Mouse (Mus musculus): ENCODE measurements around the gene Pnpla5.
"Not testable (repeated sequence)": the region's sequence is repeated elsewhere in the genome, so short reads cannot be mapped to it uniquely, and the experiment has no call there.

The Pnpla5 gene

DNA sequence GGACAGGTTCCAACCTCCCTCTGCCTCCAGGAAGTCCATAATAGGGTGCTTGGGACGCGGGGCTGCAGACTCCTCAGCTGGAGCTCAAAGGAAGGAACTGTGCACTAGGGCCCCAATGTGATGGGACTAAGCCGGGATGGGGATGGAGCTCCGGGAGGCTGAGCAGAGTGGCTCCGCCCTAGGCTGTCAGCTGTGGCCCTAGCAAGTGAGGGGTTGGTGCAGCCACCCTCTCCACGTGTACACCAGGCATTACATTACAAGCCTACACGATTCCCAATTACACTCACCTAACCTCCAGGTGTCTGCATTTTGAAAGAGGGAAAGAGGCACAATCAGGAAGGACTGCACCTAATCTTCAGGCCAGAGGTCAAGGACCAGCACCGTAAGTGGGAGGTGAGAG is at the start of gene Pnpla5:
Pnpla5 (minus strand) TSS at position 101 of the 400 bp plus-strand sequence.
- in situ Hi-C loops (cut with MboI; ENCODE audit: low pct_unique_long_range_greater_than_20kb in 1 of 2, low sequenced_read_pairs in 2 of 2, unreplicated experiment in 1 of 2) = loop anchor here (25.0 kb wide), 1 partner anchor 489 kb away; no protein-coding TSS in a partner anchor

DNA sequence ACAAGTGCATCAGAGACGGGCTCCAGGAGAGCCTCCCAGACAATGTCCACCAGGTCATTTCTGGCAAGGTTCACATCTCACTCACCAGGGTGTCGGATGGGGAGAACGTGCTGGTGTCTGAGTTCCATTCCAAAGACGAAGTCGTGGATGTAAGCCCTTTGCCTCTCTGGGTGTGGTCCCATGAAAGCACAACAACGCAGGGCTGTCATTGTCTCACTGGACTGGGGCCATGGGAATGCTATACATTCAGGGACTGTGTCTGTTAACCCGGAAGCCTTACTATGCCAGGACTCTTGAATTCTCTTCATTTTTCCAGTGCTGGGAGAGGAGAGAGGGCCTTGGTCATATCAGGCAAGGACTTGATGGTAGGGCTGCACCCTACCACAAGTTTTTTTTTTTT is 48.2 kb upstream of the Pnpla5 start:
- in situ Hi-C loops (cut with MboI; ENCODE audit: low pct_unique_long_range_greater_than_20kb in 1 of 2, low sequenced_read_pairs in 2 of 2, unreplicated experiment in 1 of 2) = no loop called here

DNA sequence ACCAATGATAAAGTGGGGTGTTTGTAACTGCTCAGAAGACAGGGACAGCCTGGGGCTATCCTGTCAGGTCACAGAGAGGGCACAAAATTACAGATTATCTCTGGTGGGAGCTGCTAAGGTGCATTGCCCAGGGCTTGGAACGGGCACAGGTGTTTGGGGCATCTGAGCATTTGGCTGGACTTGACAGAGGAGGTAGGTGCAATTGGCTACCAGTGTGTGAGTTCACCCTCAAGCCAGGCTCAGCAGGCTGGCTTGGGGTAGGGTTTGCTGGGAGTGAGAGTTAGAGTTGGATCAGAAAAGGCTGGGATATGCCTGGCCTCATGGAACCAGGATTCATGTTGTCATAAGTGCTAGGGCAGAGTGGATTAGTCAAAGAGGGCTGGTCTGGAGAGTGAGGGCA is 46.5 kb upstream of the Pnpla5 start:
- in situ Hi-C loops (cut with MboI; ENCODE audit: low pct_unique_long_range_greater_than_20kb in 1 of 2, low sequenced_read_pairs in 2 of 2, unreplicated experiment in 1 of 2) = no loop called here

DNA sequence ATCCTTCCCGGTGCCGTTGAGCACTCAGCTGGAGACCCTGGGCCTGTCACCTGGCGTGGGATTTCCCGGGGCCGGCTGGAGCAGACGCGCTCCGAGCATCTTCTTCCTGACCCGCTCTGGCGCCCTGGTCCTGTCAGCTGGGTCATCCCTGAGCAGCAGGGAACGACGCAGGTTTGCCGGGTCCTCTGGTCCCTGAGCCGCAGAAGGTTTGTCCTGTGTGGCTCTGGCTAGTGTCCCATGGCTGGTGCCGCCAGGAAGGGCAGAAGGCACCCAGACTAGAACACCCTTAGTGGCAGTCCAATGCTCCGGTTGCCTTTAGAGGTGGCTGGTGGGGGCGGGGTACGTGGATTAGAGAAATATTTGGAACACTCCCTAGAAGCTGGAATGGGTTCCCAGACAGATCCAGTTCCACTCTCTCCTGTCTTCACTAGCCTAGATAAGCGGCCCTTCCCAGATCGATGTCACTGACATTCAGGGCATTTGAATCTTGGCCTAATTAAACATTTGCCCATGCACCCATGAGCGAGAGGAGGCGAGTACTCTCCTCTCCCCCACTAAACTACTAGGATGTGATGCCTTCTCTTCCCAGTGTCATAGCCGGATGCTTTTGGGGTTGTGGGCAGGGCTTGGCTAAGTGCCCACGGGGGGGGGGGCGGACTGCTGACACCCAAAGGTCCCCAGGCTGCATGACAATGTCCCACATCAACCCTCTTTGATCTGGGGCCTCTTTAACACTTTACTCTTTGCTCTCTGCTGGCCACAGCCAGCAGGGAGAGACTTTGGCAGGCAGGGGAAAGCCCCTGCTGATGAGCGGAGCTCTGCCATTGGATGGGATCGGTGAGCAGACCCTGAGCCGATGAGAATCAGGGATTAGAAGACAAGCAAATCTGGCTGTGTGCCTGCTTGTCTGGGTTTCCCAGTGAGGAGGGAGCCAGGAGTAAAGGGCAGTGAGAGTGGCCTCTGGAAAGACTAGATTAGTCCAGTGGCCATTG is 45.5 kb upstream of the Pnpla5 start:
- in situ Hi-C loops (cut with MboI; ENCODE audit: low pct_unique_long_range_greater_than_20kb in 1 of 2, low sequenced_read_pairs in 2 of 2, unreplicated experiment in 1 of 2) = no loop called here

DNA sequence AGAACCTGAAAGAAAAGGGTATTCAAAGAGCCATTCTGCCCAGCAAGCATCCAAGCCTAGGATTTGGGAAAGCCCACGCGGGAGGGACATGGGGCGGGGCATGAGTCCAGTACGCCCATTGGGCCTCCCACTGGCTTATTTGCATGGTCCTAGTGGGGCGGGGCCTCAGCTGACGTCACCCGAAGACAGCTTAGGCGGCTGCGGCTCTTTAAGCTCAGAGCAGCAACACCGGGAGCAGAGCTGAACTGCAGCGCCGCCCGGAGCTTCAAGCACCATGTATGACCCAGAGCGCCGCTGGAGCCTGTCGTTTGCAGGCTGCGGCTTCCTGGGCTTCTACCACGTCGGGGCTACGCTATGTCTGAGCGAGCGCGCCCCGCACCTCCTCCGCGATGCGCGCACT is 44.6 kb upstream of the Pnpla5 start, which contains the start of gene Pnpla3:
Pnpla3 (plus strand) TSS at position 238 of the 400 bp plus-strand sequence.
- in situ Hi-C loops (cut with MboI; ENCODE audit: low pct_unique_long_range_greater_than_20kb in 1 of 2, low sequenced_read_pairs in 2 of 2, unreplicated experiment in 1 of 2) = no loop called here

DNA sequence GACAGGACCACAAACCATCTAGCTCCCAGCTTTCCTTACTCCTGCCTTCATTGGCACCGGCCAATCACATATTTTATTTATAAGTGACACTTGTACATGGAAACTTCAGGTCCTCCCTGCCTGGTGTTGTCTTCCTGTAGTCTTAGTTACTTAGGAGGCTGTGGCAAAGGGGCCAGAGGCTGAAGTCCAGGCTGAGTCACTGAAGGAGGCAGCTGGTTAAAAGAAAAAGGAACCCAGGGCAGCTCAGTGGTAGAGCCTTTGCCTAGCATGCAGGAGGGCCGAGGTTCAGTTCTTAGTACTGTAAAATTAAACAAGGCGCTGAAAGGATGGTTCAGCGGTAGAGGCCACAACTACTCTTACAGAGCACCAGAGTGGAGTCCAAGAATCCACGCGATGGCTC is 43.8 kb upstream of the Pnpla5 start:
- in situ Hi-C loops (cut with MboI; ENCODE audit: low pct_unique_long_range_greater_than_20kb in 1 of 2, low sequenced_read_pairs in 2 of 2, unreplicated experiment in 1 of 2) = no loop called here

DNA sequence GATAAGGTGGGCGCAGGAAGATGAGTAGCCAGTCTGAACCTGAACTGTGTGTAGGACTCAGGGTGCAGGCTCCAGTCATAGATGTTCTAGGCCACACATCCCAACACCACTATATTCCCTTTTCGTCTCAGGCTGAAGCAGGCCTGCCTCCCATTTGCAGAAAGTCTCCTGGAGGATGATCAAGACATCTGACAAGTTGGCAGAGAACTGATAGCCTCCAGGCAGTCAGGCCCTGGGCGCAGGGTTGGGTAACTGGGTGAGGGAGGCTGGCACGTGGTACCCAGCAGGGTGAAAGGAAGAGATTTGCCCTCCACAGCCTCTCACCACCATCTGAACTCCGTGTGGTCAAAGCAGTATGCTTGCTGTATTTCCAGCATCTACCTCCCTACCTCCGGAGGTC is 38.9 kb upstream of the Pnpla5 start:
- in situ Hi-C loops (cut with MboI; ENCODE audit: low pct_unique_long_range_greater_than_20kb in 1 of 2, low sequenced_read_pairs in 2 of 2, unreplicated experiment in 1 of 2) = no loop called here

DNA sequence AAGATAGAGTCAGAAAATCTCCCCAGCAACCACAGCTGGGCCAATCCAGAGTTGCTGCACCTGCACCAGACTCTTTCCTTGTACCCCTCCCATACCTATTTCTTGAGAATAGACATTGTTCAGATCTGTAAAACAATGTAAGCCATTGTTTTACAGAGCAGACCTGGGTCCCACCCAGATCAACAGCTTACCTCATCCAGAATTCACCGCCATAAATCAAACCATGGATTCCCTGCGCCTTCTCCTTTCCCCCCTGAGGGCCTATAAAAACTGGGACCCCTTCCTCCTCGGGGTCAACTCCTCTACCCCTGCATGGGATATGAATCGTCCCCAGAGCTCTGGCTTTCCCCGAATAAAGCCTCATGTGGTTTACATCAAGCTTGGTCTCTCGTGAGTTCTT is 34.6 kb upstream of the Pnpla5 start:
- in situ Hi-C loops (cut with MboI; ENCODE audit: low pct_unique_long_range_greater_than_20kb in 1 of 2, low sequenced_read_pairs in 2 of 2, unreplicated experiment in 1 of 2) = not testable (repeated sequence)

DNA sequence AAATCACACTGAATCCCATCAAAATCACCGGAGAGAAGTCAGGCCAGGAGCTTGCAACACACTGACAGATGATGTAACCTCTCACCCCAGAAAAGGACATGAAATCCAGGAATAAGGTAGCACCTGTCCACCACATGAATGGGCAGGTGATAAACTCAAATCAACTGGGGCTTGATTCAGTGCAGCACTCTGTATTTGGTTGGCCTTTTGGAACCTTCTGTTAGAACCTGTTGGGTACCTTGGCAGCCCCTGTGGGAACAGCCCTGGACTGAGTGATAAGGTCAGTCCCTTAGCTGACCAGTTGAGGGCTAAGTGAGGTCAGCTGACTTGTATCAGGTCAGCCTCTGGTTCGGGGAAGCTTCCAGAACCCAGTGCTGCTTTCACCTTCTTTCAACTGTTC is 33.2 kb upstream of the Pnpla5 start:
- in situ Hi-C loops (cut with MboI; ENCODE audit: low pct_unique_long_range_greater_than_20kb in 1 of 2, low sequenced_read_pairs in 2 of 2, unreplicated experiment in 1 of 2) = no loop called here

DNA sequence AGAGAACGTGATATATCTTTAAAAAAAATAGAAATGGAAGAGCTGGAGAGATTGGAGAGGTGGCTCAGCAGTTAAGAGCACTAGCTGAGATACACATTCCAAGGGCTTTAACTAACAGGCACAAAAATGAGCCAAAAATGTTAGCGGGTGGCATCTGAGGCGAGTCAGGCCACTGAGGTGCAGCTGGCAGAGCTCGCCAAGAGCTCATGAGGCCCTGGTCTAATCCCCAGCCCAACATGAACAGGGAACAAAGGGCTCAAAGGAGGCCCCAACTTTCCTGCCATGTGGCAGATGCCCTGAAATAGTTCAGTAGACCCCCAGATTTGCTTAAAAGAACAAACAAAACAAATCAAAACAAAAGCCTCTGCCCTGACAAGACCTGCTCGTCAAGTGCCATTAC is 18.0 kb upstream of the Pnpla5 start:
- in situ Hi-C loops (cut with MboI; ENCODE audit: low pct_unique_long_range_greater_than_20kb in 1 of 2, low sequenced_read_pairs in 2 of 2, unreplicated experiment in 1 of 2) = no loop called here

DNA sequence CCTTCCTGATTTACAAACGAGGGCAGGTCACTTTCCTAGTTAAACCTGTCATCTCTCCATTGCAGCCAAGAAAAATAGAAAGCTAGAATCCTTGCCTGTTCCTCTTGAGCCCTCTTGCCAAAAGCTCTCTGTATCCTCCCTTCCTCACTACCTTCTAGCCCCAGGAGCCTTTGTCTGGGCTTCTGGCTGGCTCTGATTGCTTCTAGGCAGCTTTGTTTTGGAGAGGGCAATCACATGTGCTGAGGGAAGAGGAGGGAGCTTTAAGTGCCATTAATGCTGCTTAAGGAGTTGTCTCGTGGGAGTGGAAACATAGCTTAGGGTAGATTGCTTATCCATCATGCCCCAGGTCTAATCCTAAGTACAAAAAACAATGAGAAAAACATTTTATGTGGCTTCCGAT is 17.1 kb upstream of the Pnpla5 start:
- in situ Hi-C loops (cut with MboI; ENCODE audit: low pct_unique_long_range_greater_than_20kb in 1 of 2, low sequenced_read_pairs in 2 of 2, unreplicated experiment in 1 of 2) = no loop called here

DNA sequence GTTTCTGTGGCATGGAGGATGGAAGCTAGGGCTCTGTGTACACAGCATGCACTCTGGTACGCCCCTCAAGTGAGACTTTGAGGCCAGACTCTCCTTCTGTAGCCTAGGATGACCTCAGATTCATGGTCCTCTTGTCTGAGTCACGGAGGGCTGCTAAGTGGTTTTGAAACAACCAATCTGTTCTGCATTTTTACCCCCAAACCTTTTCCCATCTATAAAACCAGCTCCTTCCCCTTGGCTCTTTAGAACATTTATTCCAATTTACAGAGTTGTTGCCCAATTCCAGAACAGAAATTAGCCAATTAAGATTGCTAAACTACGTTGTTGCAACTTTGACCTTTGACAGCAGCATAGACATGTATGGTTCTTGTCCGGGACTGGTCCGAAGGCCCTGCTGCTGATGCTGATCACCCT is 16.6 kb upstream of the Pnpla5 start:
- in situ Hi-C loops (cut with MboI; ENCODE audit: low pct_unique_long_range_greater_than_20kb in 1 of 2, low sequenced_read_pairs in 2 of 2, unreplicated experiment in 1 of 2) = no loop called here

DNA sequence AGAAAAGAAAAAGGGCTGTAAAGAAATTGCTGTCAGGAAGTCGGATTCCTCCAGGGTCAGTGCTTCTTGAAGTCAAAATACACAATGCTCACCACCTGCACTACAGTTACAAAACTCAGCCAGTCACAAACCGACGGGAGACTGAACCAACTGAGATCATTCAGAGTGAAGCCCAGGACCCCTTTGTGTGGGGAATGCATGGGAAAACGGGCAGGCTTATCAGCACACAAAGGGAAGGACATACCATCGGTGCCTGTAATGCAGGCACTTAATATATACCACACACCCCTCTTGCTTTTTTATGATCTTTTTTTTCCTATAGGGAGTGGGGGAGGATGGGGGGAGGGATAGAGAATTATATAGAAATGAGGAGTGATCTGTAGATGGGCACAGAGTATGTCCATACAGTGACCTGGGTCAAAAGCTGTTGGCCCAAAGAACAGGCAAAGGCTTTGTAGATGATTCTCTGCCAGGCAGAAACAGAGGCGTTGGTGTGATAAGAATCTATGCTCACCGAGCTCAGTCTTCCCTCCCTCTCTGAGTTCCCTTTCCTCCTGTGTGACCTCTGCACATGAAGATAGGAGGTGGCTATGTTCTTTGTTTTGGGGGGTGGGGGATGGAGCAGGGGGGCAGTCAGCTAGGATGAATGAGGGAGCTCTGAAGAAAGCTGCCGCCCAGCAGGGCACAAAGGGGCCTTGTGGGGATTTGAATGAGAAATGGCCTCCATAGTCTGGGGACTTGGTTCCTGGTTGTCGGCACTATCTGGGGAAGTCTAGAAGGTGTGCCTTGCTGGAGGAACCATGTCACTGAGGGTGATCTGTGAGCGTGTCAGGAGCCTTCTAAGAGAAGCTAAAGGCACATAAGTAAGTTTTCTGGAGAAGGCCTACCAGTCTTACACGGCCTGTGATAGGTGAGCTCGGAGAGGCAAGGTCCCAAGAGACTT is 13.8 kb upstream of the Pnpla5 start:
- in situ Hi-C loops (cut with MboI; ENCODE audit: low pct_unique_long_range_greater_than_20kb in 1 of 2, low sequenced_read_pairs in 2 of 2, unreplicated experiment in 1 of 2) = no loop called here

DNA sequence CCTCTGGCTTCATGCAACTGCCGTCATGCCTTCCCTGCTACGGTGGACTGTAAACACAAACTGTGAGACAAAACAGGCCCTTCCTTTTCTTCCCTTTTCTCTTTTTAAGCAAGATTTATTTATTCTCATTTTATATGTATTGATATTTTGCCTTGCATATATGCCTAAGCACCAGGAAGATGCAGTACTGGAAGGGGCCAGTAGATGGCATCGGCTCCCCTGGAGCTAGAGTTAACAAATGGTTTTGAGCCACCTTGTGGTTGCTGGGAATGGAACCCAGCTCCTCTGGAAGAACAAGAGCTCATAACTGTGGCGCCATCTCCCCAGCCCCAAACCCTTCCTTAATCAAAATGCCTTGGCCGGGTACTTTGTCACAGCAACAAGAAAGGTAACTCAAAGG is 12.5 kb upstream of the Pnpla5 start:
- in situ Hi-C loops (cut with MboI; ENCODE audit: low pct_unique_long_range_greater_than_20kb in 1 of 2, low sequenced_read_pairs in 2 of 2, unreplicated experiment in 1 of 2) = no loop called here

DNA sequence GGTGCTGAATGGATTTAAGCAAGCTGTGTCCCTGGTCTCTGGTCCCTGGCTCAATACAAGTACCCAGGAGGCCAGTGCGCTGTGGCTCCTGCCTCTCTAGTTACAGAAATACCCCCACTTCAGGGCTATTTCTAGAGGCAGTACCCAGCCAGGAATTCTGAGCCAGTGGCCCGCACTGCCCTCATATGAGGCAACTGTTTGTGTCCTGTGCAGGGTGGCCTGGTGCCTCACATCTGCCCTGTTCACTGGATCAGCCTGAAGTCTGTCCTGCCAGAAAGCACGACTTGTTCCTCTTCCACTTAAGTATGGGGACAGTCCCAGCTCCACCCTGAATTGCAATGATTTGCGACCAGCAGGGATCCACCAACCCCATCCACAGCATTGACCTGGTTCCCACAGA is 10.5 kb upstream of the Pnpla5 start:
- in situ Hi-C loops (cut with MboI; ENCODE audit: low pct_unique_long_range_greater_than_20kb in 1 of 2, low sequenced_read_pairs in 2 of 2, unreplicated experiment in 1 of 2) = no loop called here

DNA sequence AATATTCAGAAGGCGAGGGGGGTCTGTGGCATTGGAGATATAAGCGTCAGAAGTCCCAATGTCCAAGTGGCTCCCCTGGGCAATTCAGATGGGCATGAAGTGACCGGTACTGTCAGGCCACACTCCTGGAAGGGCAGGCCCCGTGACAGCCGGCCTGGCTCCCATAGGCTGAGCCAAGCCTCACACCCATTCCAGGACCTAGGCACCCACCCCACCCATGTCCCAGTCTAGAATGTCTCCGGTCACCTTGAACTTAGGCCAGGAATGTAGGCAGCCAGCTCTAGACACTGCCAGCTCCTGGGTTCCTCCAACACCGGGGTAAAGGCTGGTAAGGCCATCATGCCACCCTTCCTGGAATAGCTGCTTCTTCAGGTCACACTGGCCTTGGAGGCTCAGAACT is 9.0 kb upstream of the Pnpla5 start:
- in situ Hi-C loops (cut with MboI; ENCODE audit: low pct_unique_long_range_greater_than_20kb in 1 of 2, low sequenced_read_pairs in 2 of 2, unreplicated experiment in 1 of 2) = no loop called here

DNA sequence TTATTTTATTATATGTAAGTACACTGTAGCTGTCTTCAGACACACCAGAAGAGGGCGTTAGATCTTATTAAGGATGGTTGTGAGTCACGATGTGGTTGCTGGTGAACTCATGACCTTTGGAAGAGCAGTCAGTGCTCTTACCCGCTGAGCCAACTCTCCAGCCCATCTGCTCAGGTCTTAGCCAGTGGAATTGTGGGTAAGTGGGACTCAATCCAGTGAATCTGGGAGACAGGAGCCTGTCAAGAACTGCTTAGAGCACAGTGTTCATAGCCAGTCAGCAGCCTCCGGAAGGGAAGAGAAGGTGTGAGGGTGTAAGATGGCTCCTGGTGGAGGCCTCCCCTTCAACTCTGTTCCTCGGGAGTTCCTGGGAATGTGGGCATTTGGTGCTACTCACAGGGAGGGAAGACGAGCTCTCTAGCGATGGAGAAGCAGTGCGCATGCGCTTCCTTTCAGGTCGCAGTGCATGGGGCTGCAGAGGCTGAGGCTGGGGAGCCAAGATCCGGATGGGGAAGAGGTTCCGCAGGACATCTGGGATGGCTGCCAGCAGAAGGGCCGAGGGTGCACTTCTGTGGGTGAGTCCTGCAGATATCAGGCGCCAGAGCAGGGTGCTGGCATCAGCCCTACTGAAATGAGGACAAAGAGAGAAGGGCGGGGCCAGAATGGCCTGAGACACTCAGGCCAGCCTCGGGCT is 8.3 kb upstream of the Pnpla5 start:
- in situ Hi-C loops (cut with MboI; ENCODE audit: low pct_unique_long_range_greater_than_20kb in 1 of 2, low sequenced_read_pairs in 2 of 2, unreplicated experiment in 1 of 2) = no loop called here

DNA sequence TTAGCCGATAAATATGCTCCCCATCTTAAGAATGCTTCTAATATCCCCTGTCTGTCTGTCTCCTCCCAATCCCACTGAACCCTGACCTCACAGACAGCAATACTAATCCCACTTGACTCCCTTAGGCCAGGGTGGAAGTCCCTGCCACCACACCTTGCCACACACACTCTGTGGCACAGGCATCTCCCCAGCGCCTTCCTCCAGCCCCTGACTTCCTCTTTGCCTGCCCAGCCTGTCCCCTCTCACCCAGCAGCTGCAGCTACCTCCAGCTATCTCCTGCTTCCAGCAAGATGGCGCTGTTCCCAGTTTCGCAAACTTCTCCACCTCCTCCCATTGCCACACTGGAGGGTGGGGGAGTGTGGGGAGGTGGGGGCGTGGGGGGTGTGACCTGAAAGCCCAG is 3.9 kb upstream of the Pnpla5 start:
- in situ Hi-C loops (cut with MboI; ENCODE audit: low pct_unique_long_range_greater_than_20kb in 1 of 2, low sequenced_read_pairs in 2 of 2, unreplicated experiment in 1 of 2) = no loop called here

DNA sequence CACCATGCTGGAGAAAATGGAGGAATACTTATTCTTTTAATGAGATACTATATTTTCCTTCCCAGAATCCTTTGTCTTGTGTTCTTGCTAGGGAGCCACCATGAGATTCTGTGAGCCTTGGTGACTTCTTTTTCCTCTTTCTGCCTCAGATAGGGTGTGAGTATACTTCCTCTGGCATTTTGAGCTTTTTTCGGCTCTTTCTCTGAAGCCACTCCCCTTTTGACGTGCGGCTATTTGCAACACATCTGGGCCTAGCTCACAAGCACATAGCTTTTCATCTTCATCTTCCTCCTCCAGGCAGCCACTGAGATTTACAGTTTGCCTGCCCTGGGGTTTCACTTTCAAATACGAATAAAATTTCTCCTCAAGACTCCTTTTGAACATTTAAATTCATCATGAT is 3.5 kb upstream of the Pnpla5 start:
- in situ Hi-C loops (cut with MboI; ENCODE audit: low pct_unique_long_range_greater_than_20kb in 1 of 2, low sequenced_read_pairs in 2 of 2, unreplicated experiment in 1 of 2) = no loop called here

Data from mouse embryonic stem cell (cell line).